Mouse (Mus musculus): ENCODE measurements at regions not wholly inside any gene's neighbourhood (a gene's known extent, or its start where the extent isn't known, plus 50 kb on each side); places are given as distances from the start of the nearest gene placed in this dataset.

DNA sequence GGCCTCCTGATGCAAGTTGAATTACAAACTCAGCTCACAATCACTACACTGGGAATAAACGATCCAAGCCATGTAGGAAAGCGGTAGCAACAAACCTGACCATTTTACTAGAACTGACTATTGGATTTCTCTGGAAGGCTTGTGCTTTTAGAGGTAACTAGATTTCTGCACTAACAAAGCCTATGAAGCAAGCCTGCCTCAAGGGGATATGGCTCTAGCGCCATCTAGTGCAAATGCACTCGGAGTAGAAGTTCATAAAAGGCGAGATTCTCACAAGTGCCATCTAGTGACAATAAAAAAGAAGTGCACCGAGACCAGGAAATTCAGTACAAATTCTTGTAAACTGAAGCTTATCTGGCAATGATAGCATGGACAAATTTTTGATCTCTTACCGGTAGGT lies 364.9 kb upstream of the Fmr1 start:
- DNase-seq, result peak; percentile 66 to 73

All from cerebellum, postnatal 36 days (tissue).